Mouse (Mus musculus): Measurements from ENCODE around the gene Adi1. TPM values are rescaled to one million over a fixed set of nuclear protein-coding genes. Genes with fewer than 3 reads are reported as not detected.

The Adi1 gene
- total RNA-seq, 2 experiments from 2014 or later, result 25.8 to 67.5 TPM

DNA sequence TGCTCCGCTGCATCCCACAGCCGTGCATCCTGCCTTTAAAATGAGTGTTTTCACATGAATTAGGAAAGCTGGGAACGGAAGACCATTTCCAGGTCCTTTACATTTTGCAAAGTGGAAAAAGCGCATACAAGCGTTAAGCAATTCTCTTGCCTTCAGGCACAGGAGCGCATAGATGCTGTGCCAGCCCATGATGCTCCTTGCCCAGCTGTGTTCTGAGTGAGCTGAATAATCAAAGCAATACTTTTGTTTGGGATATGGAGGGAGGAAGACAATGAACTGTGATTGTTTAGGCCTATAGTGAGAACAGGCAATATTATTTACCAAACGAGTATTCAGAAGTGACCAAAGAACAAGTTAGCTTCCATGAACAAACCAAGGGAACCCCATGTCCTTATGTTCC lies 15.7 kb downstream of the Adi1 start:
- no peak for ATAC-seq (replicated peaks; ENCODE audit: low FRiP score, low TSS enrichment, poor library complexity, severe bottlenecking)

DNA sequence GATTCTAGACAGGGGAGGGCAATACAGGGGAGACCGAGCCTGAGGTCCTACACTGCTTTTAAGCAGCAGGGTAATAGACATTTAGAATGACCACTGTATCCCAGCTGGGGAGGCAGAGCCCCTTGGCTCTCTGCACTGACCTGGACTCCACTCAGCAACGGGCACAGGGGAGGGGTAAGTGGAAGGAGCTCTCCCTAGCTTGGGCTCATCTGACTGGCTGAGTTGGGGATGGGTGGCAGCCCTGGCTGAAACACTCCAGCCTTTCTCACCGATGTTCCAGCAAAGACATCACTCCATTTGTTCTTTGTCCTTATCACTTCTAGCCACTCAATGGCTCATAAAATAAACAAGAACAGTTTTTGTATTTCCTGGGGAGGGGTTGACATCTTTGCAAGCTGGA lies 18.7 kb downstream of the Adi1 start:
- no peak for ATAC-seq (replicated peaks; ENCODE audit: low FRiP score, low TSS enrichment, poor library complexity, severe bottlenecking)

DNA sequence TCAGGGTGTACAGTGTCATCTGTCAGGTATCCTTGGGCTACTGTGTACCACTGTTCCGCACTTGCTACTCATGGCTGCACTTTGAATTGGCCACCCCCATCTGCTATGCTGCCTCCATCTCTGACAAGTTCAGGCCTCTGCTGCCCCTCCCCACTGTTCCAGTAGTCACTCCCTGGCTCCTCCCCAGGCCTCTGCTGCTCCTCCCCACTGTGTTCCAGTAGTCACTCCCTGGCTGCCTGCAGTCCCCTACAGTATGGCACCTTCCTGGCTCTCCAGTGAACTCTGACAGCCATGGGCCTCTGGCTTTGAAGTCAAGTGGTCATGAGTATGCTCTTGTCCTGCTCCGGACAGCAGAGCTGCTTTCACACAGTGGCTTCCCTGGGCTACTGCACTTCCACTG lies 19.2 kb downstream of the Adi1 start:
- ATAC-seq (replicated peaks; ENCODE audit: low FRiP score, low TSS enrichment, poor library complexity, severe bottlenecking), result no peak

DNA sequence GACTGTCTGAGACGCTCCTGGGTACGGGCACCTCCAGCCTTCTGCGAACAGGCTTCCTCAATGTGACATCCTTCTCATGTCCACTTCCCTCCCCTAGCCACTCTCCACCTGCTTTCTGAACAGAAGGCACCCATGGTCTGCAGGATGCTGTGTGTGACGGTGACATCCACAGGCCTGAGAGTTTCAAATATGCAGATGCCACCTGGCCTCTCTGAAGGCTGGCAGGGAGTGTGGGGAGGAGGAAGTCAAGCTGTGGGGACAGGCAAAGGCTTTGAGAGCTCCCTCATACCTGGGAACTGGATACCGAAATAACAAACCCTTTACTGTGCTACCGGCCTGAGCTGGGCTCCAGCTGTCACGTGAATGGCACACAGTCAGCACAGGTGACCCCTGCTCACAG lies 19.7 kb downstream of the Adi1 start:
- no peak for ATAC-seq (replicated peaks; ENCODE audit: low FRiP score, low TSS enrichment, poor library complexity, severe bottlenecking)

DNA sequence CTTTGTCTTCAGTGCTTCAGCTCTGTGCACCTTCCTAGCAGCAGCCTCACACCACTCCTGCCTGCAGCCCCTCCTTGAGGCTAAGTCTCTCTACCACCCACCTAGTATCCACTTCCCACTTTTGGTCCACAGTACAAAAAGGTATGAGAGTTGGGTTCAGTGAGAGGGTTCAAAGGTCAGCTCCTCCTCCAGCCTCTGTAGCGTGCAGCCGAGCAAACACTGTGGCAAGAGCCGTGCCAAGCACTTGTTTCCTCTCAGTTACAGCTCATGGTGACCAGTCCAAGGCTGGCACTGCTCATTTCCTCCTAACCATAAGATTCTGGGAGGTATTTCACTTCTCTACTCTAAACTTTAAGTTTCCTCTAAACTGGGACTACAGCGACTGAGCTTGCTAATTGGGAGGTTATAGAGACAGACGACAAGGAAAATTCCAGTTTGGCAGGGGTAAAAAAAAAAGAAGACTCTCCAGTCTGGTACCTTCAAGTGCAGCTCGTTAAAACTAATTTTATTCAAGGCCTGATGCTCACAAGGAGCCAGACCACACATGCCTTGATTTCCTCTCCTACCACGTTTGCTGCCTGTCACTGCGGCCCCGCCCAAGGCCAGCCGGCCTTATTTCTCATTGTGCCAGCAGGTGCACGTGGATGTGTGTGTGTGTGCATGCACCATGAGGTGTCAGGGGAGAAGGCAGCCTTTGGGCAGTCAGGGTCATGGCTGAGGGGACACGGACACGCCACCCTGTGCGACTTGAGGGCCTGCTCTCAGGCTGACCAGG lies 23.0 kb downstream of the Adi1 start:
- ATAC-seq (replicated peaks; ENCODE audit: low FRiP score, low TSS enrichment, poor library complexity, severe bottlenecking), result no peak

DNA sequence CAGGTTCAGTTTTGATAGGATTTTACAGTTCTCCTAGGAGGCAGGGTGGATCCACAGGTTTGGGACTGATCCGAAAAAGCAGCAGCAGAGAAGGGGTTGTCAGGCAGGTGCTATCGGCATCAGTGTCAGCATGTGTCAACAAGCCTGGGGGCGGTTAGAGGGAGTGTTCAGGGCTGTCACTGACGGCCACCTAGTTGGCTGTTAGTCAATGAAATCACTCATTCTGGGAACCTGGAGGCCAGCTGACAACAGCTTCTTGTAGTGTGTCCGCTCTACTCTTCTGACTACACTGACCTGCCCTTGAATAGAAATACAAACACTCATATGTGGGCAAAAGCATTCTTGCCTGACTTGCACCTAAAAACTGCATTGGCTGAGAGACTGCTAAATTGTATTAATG lies 24.1 kb downstream of the Adi1 start:
- no peak for ATAC-seq (replicated peaks; ENCODE audit: low FRiP score, low TSS enrichment, poor library complexity, severe bottlenecking)

DNA sequence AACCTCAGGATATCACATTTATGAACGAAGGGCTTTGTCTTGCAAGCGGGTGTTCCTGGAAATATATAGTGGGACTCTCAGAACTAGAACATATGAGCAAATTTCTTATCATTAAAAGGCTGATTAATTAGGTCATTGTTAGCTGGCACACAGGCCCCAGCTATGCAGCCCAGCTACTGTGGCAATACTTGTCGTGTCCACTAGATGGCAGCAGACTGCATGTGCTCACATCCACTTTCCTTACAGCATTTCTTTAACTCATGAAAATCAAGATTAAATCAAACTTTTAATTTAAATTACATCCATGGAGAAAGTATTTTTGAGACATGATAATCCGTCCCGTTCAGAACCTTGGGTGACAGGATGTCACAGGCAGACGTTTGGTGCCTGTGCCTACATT lies 24.6 kb downstream of the Adi1 start:
- peak; percentile 56; the same call in 1 of the 2 replicates for ATAC-seq (replicated peaks; ENCODE audit: low FRiP score, low TSS enrichment, poor library complexity, severe bottlenecking)

DNA sequence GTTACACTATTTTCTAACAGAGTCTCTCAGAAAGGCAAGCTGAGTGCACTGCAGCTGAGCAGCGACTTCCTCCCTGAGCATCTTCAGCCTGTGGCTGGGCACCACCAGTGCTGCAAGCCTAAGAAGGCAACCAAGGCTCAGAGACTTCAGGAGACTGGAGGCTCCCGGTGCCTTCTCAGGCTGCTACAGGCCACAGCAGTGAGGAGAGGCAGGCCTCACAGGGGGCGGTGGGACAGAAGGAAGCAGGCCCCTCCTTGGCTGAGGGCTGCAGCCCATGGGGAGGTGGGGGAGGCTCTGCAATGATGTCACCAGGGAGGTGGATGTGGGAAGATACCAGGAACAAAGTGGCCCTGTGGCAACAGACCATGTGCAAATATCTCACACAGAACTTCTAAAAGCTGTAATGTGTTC lies 25.1 kb downstream of the Adi1 start:
- no peak for ATAC-seq (replicated peaks; ENCODE audit: low FRiP score, low TSS enrichment, poor library complexity, severe bottlenecking)

DNA sequence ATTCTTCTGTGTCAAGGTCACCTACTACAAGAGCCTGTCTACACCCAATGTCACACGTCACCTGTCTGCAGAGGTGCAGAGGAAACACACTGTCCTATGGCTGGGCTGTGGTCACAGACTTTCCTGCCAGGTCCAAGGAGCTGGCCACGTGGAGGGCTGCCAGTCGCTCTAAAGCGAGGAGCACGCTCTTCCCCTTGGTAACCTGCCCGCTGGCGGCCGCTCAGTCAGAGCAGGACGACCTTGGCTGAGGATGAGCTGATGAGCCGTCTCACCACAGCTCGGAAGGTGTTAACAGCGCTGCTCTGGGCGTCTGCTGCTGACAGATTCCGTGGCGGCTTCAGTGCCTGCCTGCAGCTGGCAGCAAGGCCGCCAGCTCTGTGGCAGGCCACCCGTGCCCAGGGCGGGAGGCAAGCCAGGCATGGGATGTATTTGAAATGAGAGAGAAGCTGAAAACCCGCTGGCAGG lies 25.6 kb downstream of the Adi1 start:
- ATAC-seq (replicated peaks; ENCODE audit: low FRiP score, low TSS enrichment, poor library complexity, severe bottlenecking), result no peak

DNA sequence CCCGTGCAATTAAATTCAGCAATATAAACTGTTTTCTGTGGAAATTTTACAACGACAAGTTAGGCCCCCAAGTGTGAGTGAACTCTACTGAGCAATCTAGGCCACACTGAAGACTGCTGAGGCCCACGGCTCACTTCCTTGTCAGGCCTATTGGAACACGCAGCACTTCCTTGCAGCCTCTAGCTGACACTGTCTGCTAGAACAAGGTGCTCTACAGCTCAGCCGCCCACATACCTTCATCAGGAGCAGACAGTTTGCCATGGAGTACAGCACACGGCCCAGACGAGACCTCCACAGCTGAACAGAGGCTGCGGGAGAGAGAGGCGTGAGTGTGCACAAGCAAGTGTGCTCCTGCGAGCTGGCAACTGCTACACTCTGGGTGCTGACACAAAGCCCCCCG lies 26.3 kb downstream of the Adi1 start:
- ATAC-seq (replicated peaks; ENCODE audit: low FRiP score, low TSS enrichment, poor library complexity, severe bottlenecking), result no peak

DNA sequence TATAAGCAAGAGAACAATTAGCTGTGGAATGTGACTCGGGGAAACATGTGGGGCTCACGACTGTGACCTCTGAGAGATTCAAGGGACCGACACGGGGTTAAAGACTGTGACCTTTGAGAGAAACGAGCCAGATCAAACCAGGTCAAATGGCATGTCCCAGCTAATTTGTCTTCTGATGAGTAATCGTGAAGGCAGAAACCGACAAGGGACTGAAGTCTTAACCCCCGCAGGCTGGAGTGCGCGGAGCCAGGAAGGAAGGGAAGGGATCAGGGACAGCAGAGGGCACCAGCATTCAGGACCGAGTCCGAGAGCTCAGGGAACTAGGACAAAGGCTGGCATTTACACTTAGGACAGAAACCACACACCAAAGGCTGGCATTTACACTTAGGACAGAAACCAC lies 29.4 kb downstream of the Adi1 start:
- no peak for ATAC-seq (replicated peaks; ENCODE audit: low FRiP score, low TSS enrichment, poor library complexity, severe bottlenecking)

DNA sequence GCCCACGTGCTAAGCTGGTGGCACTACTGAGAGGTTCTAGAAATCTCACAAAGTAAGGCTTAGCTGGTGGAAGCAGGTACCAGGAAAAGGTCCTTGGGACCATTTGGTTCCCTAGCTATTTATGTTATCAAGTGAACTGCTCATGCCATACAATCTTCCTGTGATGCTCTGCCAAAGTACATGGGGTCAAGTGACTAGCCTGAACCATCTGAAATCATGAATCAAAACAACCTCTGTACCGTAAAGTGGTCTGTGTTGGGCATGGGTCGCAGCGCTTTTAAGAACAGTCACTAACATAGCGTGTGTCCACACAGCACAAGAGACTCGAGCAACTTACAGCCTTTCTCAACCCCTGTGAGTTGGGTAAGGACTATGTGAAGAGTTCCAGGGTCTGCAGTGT lies 30.2 kb downstream of the Adi1 start:
- ATAC-seq (replicated peaks; ENCODE audit: low FRiP score, low TSS enrichment, poor library complexity, severe bottlenecking), result no peak

DNA sequence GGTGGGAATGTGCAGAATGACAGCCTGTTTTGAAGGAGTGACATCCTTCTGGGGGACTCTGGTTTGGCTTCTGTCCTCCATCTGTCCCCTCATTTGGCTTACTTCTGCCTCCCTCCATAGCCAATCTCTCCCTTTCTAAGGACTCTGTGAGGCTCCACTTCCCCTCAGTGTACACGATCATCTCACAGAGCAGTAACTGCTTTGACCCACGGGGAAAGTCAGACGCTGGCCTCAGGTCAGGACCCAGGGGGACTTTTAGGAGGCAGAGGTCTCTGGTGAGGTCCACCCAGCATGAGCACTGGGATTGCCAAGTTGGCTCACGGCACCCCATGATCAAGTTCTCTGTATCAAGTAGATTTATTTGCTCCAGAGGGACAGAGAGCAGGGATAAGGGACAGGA lies 33.1 kb downstream of the Adi1 start:
- no peak for ATAC-seq (replicated peaks; ENCODE audit: low FRiP score, low TSS enrichment, poor library complexity, severe bottlenecking)

DNA sequence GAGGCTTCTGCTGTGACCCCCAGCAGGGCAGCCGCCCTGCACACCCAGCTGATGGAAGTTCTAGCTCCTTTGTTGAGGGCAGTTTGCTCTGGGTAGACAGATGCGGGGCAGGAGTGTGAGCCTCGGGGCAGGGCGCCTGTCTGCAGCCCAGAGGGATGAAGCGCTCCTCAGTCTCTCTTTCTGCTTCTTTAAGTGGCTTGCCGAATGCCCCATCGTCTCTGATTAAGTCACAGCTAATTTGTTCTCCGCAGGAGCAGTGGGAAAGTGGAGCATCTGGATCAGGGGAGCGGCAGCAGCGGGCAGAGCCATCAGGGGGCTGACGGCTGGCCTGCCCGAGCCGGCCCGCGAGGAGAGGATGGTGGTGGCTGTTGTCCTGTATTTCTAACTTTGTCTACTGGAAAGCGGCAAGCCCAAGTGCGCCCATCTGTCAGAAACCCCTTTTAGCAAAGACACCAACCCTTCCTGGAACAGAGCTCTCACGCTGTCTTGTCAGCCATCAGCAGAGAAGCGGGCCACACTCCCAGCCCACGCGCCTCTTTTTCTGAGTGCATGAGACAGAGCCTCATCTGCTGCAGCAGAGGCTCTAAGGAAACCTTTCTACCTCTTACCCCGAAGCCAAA lies 35.6 kb downstream of the Adi1 start:
- no peak for ATAC-seq (replicated peaks; ENCODE audit: low FRiP score, low TSS enrichment, poor library complexity, severe bottlenecking)

DNA sequence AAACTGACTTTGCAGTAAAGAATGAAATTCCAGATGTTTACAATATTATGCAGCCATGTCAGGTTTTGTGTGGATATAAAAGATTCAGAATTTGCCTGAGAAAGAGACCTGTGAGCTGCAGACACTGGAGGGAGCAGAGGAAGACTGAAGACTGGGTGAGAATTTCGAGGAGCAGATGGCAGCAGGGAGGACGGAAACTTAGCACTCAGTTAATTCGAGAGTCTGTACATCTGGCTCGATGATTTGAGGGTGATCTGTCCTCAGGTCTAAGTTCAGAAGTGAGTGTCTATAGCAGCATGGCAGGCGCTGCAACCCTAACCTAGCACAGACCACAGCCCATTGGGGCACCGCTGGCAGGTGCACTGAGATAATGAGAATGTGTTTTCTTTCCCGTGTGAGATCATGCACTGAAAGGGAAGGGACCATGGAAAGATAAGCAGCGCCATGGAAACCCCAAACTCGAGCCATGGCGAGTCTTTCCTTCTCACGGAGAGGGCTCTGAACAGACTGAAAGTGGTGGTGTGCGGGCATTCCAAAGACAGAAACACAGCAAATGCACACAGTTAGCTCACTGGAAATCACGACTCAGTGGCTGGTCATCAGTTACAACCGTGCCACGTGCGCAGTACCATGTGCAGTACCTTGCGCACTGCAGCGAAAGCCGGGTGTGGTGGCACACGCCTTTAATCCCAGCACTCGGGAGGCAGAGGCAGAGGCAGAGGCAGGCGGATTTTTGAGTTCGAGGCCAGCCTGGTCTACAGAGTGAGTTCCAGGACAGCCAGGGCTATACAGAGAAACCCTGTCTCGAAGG lies 40.0 kb downstream of the Adi1 start:
- ATAC-seq (replicated peaks; ENCODE audit: low FRiP score, low TSS enrichment, poor library complexity, severe bottlenecking), result peak; percentile 69; the same call in 1 of the 2 replicates

DNA sequence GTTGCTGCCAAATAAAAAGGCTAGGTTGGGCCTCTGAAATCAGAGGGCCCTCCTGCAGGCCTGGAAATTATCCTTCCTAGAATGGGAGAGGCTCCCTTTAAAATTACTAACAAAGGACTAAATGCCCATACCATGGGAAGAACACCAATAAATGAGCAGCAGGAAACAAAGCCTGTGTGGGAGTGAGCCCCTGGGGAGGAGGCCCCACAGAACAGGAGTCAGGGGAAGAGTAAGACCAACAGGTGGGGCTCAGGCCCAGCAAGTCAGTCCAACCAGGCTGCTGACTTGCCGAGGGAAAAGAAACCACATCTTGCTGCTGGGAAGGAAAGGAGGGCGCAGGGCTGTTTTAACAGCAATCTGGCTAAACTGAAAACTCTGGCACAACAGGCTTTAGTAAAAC lies 42.0 kb downstream of the Adi1 start:
- ATAC-seq (replicated peaks; ENCODE audit: low FRiP score, low TSS enrichment, poor library complexity, severe bottlenecking), result no peak

DNA sequence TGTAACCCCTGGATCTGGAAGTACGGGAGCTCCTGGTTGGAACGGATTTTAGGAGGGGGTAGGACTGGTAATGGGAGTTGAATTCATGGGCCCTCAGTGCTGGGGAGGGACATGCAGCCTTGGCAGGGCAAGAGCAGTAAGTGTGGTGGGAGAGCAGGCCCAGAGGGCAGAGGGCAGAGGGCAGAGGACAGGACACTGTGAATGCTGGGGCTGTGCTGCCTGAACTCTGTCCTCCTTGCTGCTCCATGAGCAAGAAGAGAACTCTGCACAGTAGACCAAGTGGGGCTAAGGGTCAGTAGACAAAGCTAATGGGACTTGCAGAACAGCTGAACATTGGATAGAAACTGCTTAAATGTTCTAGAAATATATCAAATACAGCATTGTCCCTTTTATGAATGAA lies 43.1 kb downstream of the Adi1 start:
- ATAC-seq (replicated peaks; ENCODE audit: low FRiP score, low TSS enrichment, poor library complexity, severe bottlenecking), result no peak

DNA sequence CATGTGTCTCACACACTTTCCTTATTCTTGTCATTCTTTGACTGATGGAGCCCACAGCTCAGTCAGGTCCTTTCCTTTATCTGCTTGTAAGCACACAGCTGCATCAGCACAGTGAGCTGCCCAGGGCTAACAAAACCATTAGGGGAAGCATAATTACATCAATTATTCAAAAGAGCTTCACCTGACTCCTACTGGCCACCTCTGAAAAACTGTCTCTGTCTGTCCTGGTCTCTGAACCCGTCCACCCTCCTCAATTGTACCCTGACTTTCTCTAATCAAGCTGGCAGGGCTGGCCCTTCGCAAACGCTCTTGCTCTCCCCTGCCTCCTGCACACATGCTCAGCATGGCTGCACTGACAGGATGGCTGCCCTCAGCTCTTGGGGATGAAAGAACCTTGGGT lies 49.3 kb downstream of the Adi1 start:
- ATAC-seq (replicated peaks; ENCODE audit: low FRiP score, low TSS enrichment, poor library complexity, severe bottlenecking), result no peak

DNA sequence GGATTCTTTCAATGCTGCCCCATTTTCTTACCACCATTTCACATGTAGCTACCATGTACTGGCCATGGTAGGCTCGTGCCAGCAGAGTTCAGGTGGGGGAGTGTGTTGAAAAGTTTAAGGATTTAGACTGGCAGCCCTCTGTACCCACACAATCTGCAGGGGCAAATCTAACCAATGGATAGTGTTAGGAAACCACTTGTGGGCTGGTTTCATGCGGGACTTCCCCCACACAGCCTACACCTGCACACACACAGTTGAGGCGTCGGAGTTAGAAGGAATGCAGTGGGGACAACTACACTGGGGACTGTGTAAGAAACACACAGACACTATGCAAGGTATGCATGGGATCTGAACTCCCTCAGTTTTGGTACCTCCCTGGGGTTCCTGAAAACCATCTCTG lies 51.2 kb downstream of the Adi1 start:
- ATAC-seq (replicated peaks; ENCODE audit: low FRiP score, low TSS enrichment, poor library complexity, severe bottlenecking), result no peak

DNA sequence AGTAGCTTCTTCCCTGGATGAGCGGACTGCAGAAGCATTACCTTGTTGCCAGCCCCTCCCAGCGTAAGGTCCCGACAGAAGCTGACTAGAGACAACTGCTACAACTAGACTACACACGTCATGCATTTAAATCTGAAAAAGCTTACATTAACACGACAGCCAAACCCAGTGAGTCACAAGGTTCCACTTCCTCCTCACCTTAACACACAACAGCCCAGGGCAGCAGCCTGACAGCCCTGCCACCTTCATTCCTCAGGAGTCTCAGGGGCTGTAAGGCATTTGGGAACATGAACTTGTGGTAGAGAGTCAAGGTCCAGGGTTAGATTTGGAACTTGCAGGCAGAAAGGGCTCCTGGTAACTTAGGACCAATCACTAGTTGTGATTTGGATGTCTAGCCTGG lies 52.0 kb downstream of the Adi1 start:
- ATAC-seq (replicated peaks; ENCODE audit: low FRiP score, low TSS enrichment, poor library complexity, severe bottlenecking), result no peak

Data from megakaryocyte-erythroid progenitor cell, adult 5-6 weeks (primary cell).